Mouse (Mus musculus) adrenal gland (tissue): ENCODE measurements at regions not wholly inside any gene's neighbourhood (a gene's known extent, or its start where the extent isn't known, plus 50 kb on each side); places are given as distances from the start of the nearest gene placed in this dataset.

Experiments used
- intact Hi-C: fragments of 180-260 bp; cut with DNase I; formaldehyde crosslinking; loops from one replicate; pipeline ENCODE4 v1.15.1; 2025

GRCm38 (mm10) chr2:124775737-124776136 is 292.2 kb upstream of the Slc24a5 start:
- intact Hi-C loops, result no loop called here

GRCm38 (mm10) chr2:124792633-124793036 is 275.3 kb upstream of the Slc24a5 start:
- intact Hi-C loops, result no loop called here

- intact Hi-C loops, result no loop called here
Measured at GRCm38 (mm10) chr2:124811709-124812108, 256.2 kb upstream of the Slc24a5 start.

- intact Hi-C loops, result no loop called here
Measured at GRCm38 (mm10) chr2:124816814-124817213, 251.1 kb upstream of the Slc24a5 start.

GRCm38 (mm10) chr2:124819846-124820245 is 248.1 kb upstream of the Slc24a5 start:
- intact Hi-C loops, result no loop called here

GRCm38 (mm10) chr2:124820821-124821220 is 247.1 kb upstream of the Slc24a5 start:
- intact Hi-C loops, result no loop called here

- intact Hi-C loops, result no loop called here
Measured at GRCm38 (mm10) chr2:124821366-124821765, 246.6 kb upstream of the Slc24a5 start.

GRCm38 (mm10) chr2:124848812-124849211 is 219.1 kb upstream of the Slc24a5 start:
- intact Hi-C loops, result no loop called here

- intact Hi-C loops, result loop anchor here (5.0 kb wide), 1 partner anchor 251 kb away; no protein-coding TSS in a partner anchor
Measured at GRCm38 (mm10) chr2:124858504-124858903, 209.4 kb upstream of the Slc24a5 start.

- intact Hi-C loops, result no loop called here
Measured at GRCm38 (mm10) chr2:124888209-124888608, 179.7 kb upstream of the Slc24a5 start.

- intact Hi-C loops, result no loop called here
Measured at GRCm38 (mm10) chr2:124895002-124895401, 172.9 kb upstream of the Slc24a5 start.

- intact Hi-C loops, result no loop called here
Measured at GRCm38 (mm10) chr2:124903556-124903955, 164.4 kb upstream of the Slc24a5 start.

GRCm38 (mm10) chr2:124905076-124905475 is 162.8 kb upstream of the Slc24a5 start:
- intact Hi-C loops, result no loop called here

GRCm38 (mm10) chr2:124918986-124919761 is 148.8 kb upstream of the Slc24a5 start:
- intact Hi-C loops, result no loop called here

GRCm38 (mm10) chr2:124919762-124920255 is 148.1 kb upstream of the Slc24a5 start:
- intact Hi-C loops, result no loop called here

- intact Hi-C loops, result no loop called here
Measured at GRCm38 (mm10) chr2:124920265-124920664, 147.7 kb upstream of the Slc24a5 start.

- intact Hi-C loops, result loop anchor here (1.0 to 2.0 kb wide), 2 partner anchors 319 to 827 kb away; no protein-coding TSS in a partner anchor
Measured at GRCm38 (mm10) chr2:124927882-124928758, 139.8 kb upstream of the Slc24a5 start.

GRCm38 (mm10) chr2:124928759-124929113 is 139.2 kb upstream of the Slc24a5 start:
- intact Hi-C loops, result loop anchor here (1.0 kb wide), 1 partner anchor 827 kb away; no protein-coding TSS in a partner anchor

- intact Hi-C loops, result no loop called here
Measured at GRCm38 (mm10) chr2:124930719-124931118, 137.2 kb upstream of the Slc24a5 start.

GRCm38 (mm10) chr2:124932566-124932965 is 135.4 kb upstream of the Slc24a5 start:
- intact Hi-C loops, result no loop called here

- intact Hi-C loops, result no loop called here
Measured at GRCm38 (mm10) chr2:124933876-124934275, 134.0 kb upstream of the Slc24a5 start.

GRCm38 (mm10) chr2:124948263-124948781 is 119.6 kb upstream of the Slc24a5 start:
- intact Hi-C loops, result no loop called here
